ENCODE assay signal across 15 mouse cellular contexts in the genomic region with DNA sequence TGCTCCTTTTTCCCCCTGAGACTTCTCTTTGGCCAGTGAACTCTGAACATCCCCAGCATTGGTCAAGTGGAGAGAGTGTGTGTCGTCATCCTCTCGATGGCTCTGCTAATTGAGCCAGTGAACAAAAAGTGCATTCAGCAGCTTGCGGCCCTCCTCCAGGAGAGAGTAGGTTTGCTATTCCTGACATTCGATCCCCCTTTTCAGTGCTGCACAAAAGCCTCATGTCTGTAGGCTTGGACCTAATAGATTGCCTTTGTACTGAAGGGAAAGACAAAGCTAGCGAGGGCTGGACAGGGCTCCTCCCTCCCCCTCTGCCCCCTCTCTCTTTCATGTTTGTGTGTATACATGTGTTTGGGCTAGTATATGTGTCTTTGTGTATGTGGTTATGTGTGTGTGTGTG.
A peak's percentile ranks its signal among the peaks of the same experiment; 100 is the strongest.
DNase-seq lines count a peak whose midpoint lies in the region; ATAC-seq and TF ChIP-seq lines count a peak whose summit lies in the region.
"Had no signal": no experiment of that assay in that cellular context is flagged by ENCODE, and none has a peak within 500 bp of the region (broad histone marks: within the 10 kb centered on the region; RNA-seq: fewer than 3 reads in every experiment).

No protein-coding gene starts in this region.

- no peak overlapping the region for H3K4me3 ChIP-seq in neural tube, embryonic 12.5 days
- no peak overlapping the region for H3K4me3 ChIP-seq in neural tube, embryonic 15.5 days (replicated peaks)
- H3K4me3 ChIP-seq in forebrain, embryonic 10.5 days = peak overlapping the region; percentile 31
- H3K4me3 ChIP-seq in hindbrain, embryonic 16.5 days (ENCODE audit: low read length) = no peak overlapping the region
- H3K4me3 ChIP-seq in neural tube, embryonic 13.5 days = no peak overlapping the region
- H3K4me3 ChIP-seq in thymus, adult 2 months (ENCODE audit: control insufficient read depth, insufficient read depth, low read length) = no peak overlapping the region
- H3K4me3 ChIP-seq: limb, embryonic 15.5 days; myocyte; stomach, embryonic 15.5 days had no signal

- peak; percentile 74 for DNase-seq in forebrain, embryonic 10.5 days (ENCODE audit: extremely low spot score, low spot score)
- DNase-seq in thymus, adult 2 months = no peak
- no peak for DNase-seq in layer of hippocampus, adult 18-20 months (ENCODE audit: low spot score in 2 of 2)
- DNase-seq: cerebellum, postnatal 25 days; heart, postnatal 36 days; right cerebral cortex, postnatal 14 days had no signal

- H3K36me3 ChIP-seq in neural tube, embryonic 12.5 days = no peaks in the 10 kb centered on the region
- H3K36me3 ChIP-seq in neural tube, embryonic 15.5 days = no peaks in the 10 kb centered on the region
- peaks cover 6% of the 10 kb centered on the region for H3K36me3 ChIP-seq in forebrain, embryonic 10.5 days (replicated peaks)
- H3K36me3 ChIP-seq in hindbrain, embryonic 16.5 days (ENCODE audit: control insufficient read depth, insufficient read depth, low read length) = no peaks in the 10 kb centered on the region
- no peaks in the 10 kb centered on the region for H3K36me3 ChIP-seq in neural tube, embryonic 13.5 days
- no peaks in the 10 kb centered on the region for H3K36me3 ChIP-seq in thymus, adult 2 months (ENCODE audit: control insufficient read depth, insufficient read depth, low read length)
- H3K36me3 ChIP-seq: limb, embryonic 15.5 days; stomach, embryonic 15.5 days had no signal

- peaks cover 78% of the 10 kb centered on the region for H3K4me1 ChIP-seq in neural tube, embryonic 12.5 days
- peaks cover 63% of the 10 kb centered on the region for H3K4me1 ChIP-seq in neural tube, embryonic 15.5 days
- peaks cover 97% of the 10 kb centered on the region for H3K4me1 ChIP-seq in forebrain, embryonic 10.5 days
- peaks cover 30% of the 10 kb centered on the region for H3K4me1 ChIP-seq in hindbrain, embryonic 16.5 days (ENCODE audit: control insufficient read depth, insufficient read depth, low read depth, low read length)
- peaks cover 85% of the 10 kb centered on the region for H3K4me1 ChIP-seq in neural tube, embryonic 13.5 days (replicated peaks)
- no peaks in the 10 kb centered on the region for H3K4me1 ChIP-seq in thymus, adult 2 months (replicated peaks; ENCODE audit: control insufficient read depth, insufficient read depth, low read length)

- H3K9ac ChIP-seq in neural tube, embryonic 12.5 days = no peak overlapping the region
- no peak overlapping the region for H3K9ac ChIP-seq in neural tube, embryonic 15.5 days (replicated peaks)
- no peak overlapping the region for H3K9ac ChIP-seq in hindbrain, embryonic 16.5 days (ENCODE audit: low read depth, low read length)
- 0 out of 2 replicates have a peak overlapping the region, but pooled peaks have one; percentile 8 for H3K9ac ChIP-seq in neural tube, embryonic 13.5 days
- H3K9ac ChIP-seq: limb, embryonic 15.5 days; stomach, embryonic 15.5 days had no signal

- no peaks in the 10 kb centered on the region for H3K27me3 ChIP-seq in neural tube, embryonic 12.5 days (replicated peaks)
- no peaks in the 10 kb centered on the region for H3K27me3 ChIP-seq in neural tube, embryonic 15.5 days (replicated peaks)
- H3K27me3 ChIP-seq in forebrain, embryonic 10.5 days (ENCODE audit: poor library complexity, severe bottlenecking) = peaks cover 59% of the 10 kb centered on the region
- no peaks in the 10 kb centered on the region for H3K27me3 ChIP-seq in hindbrain, embryonic 16.5 days (replicated peaks; ENCODE audit: control insufficient read depth, insufficient read depth, low read length)
- no peaks in the 10 kb centered on the region for H3K27me3 ChIP-seq in neural tube, embryonic 13.5 days
- no peaks in the 10 kb centered on the region for H3K27me3 ChIP-seq in thymus, adult 2 months (ENCODE audit: control insufficient read depth, insufficient read depth, low read length)
- H3K27me3 ChIP-seq: CH12.LX; limb, embryonic 15.5 days; stomach, embryonic 15.5 days had no signal

- H3K27ac ChIP-seq in neural tube, embryonic 12.5 days = no peak overlapping the region
- no peak overlapping the region for H3K27ac ChIP-seq in neural tube, embryonic 15.5 days (replicated peaks)
- peak overlapping the region; percentile 78 for H3K27ac ChIP-seq in forebrain, embryonic 10.5 days
- H3K27ac ChIP-seq in hindbrain, embryonic 16.5 days (ENCODE audit: low read depth, low read length) = no peak overlapping the region
- H3K27ac ChIP-seq in neural tube, embryonic 13.5 days (replicated peaks) = peak overlapping the region; percentile 49
- H3K27ac ChIP-seq in thymus, adult 2 months (ENCODE audit: control insufficient read depth, insufficient read depth, low read length) = no peak overlapping the region
- H3K27ac ChIP-seq: limb, embryonic 15.5 days; stomach, embryonic 15.5 days had no signal

- TF ChIP-seq POLR2A in thymus, adult 2 months (IDR thresholded peaks at IDR 0.05; ENCODE audit: control insufficient read depth, extremely low read depth, insufficient read depth, low read length, poor library complexity) = no peak

- H3K4me2 ChIP-seq in neural tube, embryonic 12.5 days (replicated peaks) = peak overlapping the region; percentile 28
- no peak overlapping the region for H3K4me2 ChIP-seq in neural tube, embryonic 15.5 days
- H3K4me2 ChIP-seq in hindbrain, embryonic 16.5 days (ENCODE audit: low read length) = no peak overlapping the region
- peak overlapping the region; percentile 7; the same call in 1 of the 2 replicates for H3K4me2 ChIP-seq in neural tube, embryonic 13.5 days
- H3K4me2 ChIP-seq: limb, embryonic 15.5 days; stomach, embryonic 15.5 days had no signal

- no peak for TF ChIP-seq CTCF in thymus, adult 2 months (IDR thresholded peaks at IDR 0.05; ENCODE audit: borderline replicate concordance, control insufficient read depth, extremely low read depth, insufficient read depth, low read length, poor library complexity)

- no peaks in the 10 kb centered on the region for H3K9me3 ChIP-seq in neural tube, embryonic 12.5 days
- H3K9me3 ChIP-seq in neural tube, embryonic 15.5 days (replicated peaks) = no peaks in the 10 kb centered on the region
- no peaks in the 10 kb centered on the region for H3K9me3 ChIP-seq in forebrain, embryonic 10.5 days
- no peaks in the 10 kb centered on the region for H3K9me3 ChIP-seq in hindbrain, embryonic 16.5 days (ENCODE audit: control insufficient read depth, low read length)
- H3K9me3 ChIP-seq in neural tube, embryonic 13.5 days = no peaks in the 10 kb centered on the region
- H3K9me3 ChIP-seq: limb, embryonic 15.5 days; stomach, embryonic 15.5 days had no signal

- ATAC-seq in neural tube, embryonic 12.5 days (ENCODE audit: low FRiP score, low read depth) = peak; percentile 54
- ATAC-seq in neural tube, embryonic 15.5 days (ENCODE audit: low FRiP score) = no peak
- ATAC-seq in hindbrain, embryonic 16.5 days = peak; percentile 58; the same call in 1 of the 2 replicates
- ATAC-seq in neural tube, embryonic 13.5 days (ENCODE audit: low read depth) = peak; percentile 40
- no peak for ATAC-seq in activated CD4-positive, CD25-positive, alpha-beta regulatory T cell, adult 4 months

- WGBS in neural tube, embryonic 12.5 days = 3% methylated on average over 5 of the region's 5 CpGs
- WGBS in neural tube, embryonic 15.5 days = 23% methylated on average over 5 of the region's 5 CpGs
- 6% methylated on average over 5 of the region's 5 CpGs for WGBS in forebrain, embryonic 10.5 days
- WGBS in hindbrain, embryonic 16.5 days = 8% methylated on average over 5 of the region's 5 CpGs
- 11% methylated on average over 5 of the region's 5 CpGs for WGBS in neural tube, embryonic 13.5 days
- 87% methylated on average over 5 of the region's 5 CpGs for WGBS in thymus, adult 2 months

Comparison
In these comparisons a context has a peak if more than half of its experiments do, and no peak if none do; other contexts are left out.
1. ATAC-seq: peak in neural tube, embryonic 12.5 days (single experiment), hindbrain, embryonic 16.5 days (single experiment) and neural tube, embryonic 13.5 days (single experiment); none in neural tube, embryonic 15.5 days (single experiment) and activated CD4-positive, CD25-positive, alpha-beta regulatory T cell, adult 4 months (single experiment).
2. H3K27ac ChIP-seq: peak in forebrain, embryonic 10.5 days (single experiment) and neural tube, embryonic 13.5 days (single experiment); none in neural tube, embryonic 12.5 days (single experiment), neural tube, embryonic 15.5 days (single experiment), hindbrain, embryonic 16.5 days (single experiment) and thymus, adult 2 months (single experiment).
3. H3K4me2 ChIP-seq: peak in neural tube, embryonic 12.5 days (single experiment) and neural tube, embryonic 13.5 days (single experiment); none in neural tube, embryonic 15.5 days (single experiment) and hindbrain, embryonic 16.5 days (single experiment).